Mouse (Mus musculus): ENCODE results near the gene Rai1. TPM values are rescaled to one million over a fixed set of nuclear protein-coding genes. Genes with fewer than 3 reads are reported as not detected.

Gene Rai1
- 24.6 and 75.4 TPM in 2 replicates for polyA plus RNA-seq (2012; rRNA removed; ENCODE audit: low replicate concordance)

GRCm38 (mm10) chr11:60104810-60105592 lies at the start of gene Rai1:
Rai1 (plus strand) TSS chr11:60105013.

DNA sequence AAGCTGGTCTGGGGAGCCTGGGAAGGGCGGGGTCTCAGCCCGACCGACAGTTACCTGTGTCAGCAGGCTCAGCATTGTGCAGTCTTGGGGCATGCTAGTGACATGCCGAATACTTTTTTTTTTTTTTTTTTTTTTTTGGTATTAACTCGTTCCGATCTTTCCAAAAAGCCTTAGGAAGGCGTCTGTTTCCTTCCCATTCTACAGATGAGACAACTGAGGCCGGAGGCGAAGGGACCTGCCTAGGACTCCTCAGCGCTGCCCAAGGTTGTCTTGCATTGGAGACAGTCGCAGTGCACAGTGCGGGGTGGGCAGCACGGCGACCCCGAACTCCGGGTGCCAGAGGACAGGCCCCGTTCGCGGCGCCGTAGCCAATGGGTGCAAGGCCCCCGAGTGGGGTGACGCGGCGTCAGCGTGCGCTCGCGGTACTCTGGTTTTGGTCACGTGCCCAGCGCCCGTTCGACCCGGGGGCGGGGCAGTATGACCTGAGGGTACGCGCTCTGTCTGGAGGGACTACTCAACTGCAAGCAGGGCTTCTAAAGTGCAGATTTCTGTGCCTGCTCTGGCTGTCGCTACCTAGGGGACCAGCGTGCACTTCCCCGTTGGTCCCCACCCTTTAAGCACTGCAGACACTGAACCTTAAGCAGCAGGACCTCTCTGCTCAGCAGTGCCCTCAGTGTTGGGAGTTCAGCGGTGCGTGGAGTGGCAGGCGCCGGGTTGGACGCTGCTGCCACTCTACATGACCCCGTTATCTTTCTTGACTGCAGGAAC lies 117.8 kb downstream of the Rai1 start, which contains the start of gene Srebf1:
TSS of gene Srebf1 (minus strand) at position 113 of the 768 bp plus-strand sequence.

Other genes with a start within 250 kb of the Rai1 start
- gene Med9, start 156.8 kb upstream of the Rai1 start, polyA plus RNA-seq (2012; rRNA removed; ENCODE audit: low replicate concordance) = 36.9 and 37.2 TPM in 2 replicates
- 53.5 and 78.9 TPM in 2 replicates for gene Rasd1, start 140.1 kb upstream of the Rai1 start, polyA plus RNA-seq (2012; rRNA removed; ENCODE audit: low replicate concordance)
- 33.2 and 34.9 TPM in 2 replicates for gene Pemt, start 58.5 kb upstream of the Rai1 start, polyA plus RNA-seq (2012; rRNA removed; ENCODE audit: low replicate concordance)
- gene Srebf1, start 117.6 kb downstream of the Rai1 start, polyA plus RNA-seq (2012; rRNA removed; ENCODE audit: low replicate concordance) = 375 and 414 TPM in 2 replicates
- gene Tom1l2, start 247.9 kb downstream of the Rai1 start, polyA plus RNA-seq (2012; rRNA removed; ENCODE audit: low replicate concordance) = 68.8 and 80.2 TPM in 2 replicates
- gene Drc3, start 248.3 kb downstream of the Rai1 start, polyA plus RNA-seq (2012; rRNA removed; ENCODE audit: low replicate concordance) = 0.79 and 3.1 TPM in 2 replicates

Measured in subcutaneous adipose tissue, adult 2 months (tissue).